Mouse (Mus musculus) central nervous system, embryonic 11.5 days (tissue): ENCODE measurements around the gene Lamtor2. TPM values are rescaled to one million over a fixed set of nuclear protein-coding genes. Genes with fewer than 3 reads are reported as not detected.

Experiments
- polyA plus RNA-seq: library from polyadenylated mRNA; depleted of rRNA; stranded (reverse); fragments of >200 nt; gene quantifications from 2 replicates; pipeline ENCODE4 v1.2.3, GENCODE M21; 2012; rRNA removed

Lamtor2 gene
- 95.0 and 115 TPM in 2 replicates for polyA plus RNA-seq

DNA sequence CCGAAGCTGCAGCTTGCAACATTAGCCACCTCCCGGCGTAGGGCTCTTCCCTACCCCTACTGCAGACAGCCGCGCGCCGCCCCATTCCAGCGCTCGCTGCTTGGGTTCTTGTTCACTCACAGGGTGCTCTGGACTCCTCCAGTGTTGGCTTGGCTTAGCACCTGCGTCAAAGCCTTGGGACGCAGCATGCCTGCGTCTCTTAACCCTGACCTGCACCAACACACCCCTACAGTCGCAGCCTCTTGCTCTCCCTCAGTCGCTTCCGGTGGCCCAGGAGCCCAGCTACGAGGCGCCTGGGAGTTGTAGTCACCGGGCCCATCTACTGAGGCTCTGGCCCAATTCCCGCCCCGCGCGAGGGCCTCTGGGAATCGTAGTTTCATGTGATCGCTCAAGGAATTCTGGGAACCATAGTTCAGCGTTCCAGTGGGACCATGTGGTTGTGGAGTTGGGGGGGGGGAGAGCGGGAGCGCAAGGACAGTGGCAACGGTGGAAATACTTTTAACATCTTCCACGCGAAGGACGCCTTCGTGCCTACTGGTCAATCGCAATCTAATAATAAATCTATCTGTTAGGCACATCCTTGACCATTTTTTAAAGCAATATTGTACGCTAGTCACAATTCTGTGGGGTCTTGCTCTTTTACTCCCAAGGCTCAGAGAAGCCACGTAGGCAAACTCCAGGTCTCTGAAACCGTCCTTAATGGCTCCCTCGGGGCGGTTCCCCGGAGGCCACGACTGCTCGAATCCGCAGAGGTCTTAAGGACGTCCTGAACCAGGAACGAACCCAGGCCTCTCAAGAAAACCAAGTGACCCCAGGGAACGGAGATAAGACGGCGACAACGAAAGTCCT, at the start of gene Lamtor2:
Gene Lamtor2, minus strand, starts transcription at position 399 of the 849 bp plus-strand sequence.

DNA sequence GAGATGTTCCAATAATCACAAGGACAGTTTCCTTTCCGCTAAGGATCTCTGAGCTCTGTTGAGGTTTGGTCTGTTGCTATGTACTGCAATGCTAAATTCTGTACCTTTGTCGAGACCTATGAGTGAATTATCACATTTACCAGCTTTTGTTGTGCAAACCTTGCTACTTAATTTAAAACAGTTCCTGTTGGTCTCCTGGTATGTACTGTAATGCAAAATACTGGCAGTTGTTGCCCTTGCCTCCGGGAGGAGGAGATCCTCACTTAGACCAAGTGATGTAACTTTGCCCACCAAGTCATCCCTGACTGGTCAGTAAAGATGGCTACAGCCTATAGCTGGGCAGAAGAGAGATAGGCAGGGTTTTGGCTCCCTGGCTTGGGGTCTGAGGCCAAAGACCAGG, 22.7 kb upstream of the Lamtor2 start, which contains the start of gene Ssr2:
Gene Ssr2, plus strand, starts transcription at position 337 of the 400 bp plus-strand sequence.

DNA sequence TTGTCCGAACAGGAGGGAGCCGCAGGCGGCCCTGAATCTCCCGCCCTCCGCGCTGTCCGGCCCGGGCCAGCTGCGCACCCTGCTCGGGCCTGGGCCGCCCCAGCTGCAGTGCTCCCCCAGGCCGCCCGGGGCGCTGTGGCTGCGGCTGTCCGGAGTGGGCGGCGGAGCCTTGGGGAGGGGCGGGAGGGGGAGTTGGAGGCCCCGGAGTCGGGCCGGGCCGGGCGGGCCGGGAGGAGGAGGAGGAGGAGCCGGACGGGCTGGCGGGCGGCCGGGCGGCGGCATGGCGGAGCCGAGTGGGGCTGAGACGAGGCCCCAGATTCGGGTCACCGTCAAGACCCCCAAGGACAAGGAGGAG, 628 bp upstream of the Lamtor2 start, which contains the start of gene Ubqln4:
Gene Ubqln4, plus strand, starts transcription at position 234 of the 355 bp plus-strand sequence.

DNA sequence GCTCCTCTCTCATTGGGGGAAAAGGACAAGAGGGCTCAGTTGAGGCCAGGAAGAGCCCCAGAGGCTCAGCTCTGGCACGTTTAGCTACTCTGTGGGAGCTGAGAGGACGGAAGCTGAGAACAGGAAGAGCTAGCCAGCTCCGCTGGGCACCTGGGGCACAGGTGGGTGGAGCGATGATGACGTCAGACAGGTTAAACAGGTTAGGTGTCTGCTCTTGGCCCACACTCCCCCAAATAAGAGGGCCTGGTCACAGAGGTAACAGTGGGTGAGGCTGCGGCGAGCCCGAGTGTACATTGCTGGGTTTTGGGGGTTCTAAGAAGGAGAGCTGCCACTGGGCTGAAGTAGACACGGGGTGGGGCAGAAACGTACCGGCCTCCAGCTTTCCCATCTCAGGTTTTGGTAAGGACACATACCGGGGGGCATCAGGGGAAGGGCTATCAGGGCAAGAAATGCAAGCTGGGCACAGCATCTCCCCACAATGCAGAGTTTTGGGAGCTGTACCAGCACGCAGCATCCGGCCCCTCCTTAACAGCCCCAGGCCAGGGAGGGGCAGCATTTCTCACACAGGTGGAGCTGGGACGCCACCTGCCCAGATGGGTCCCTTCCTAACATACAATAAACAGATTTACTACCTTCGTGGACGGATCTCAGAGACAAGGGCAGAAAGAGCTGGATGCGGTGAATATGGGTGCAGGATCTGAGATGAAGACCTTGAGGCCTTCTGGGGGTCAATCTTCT, 4.5 kb downstream of the Lamtor2 start, which contains the start of gene Rab25:
Gene Rab25, minus strand, starts transcription at position 121 of the 738 bp plus-strand sequence.

DNA sequence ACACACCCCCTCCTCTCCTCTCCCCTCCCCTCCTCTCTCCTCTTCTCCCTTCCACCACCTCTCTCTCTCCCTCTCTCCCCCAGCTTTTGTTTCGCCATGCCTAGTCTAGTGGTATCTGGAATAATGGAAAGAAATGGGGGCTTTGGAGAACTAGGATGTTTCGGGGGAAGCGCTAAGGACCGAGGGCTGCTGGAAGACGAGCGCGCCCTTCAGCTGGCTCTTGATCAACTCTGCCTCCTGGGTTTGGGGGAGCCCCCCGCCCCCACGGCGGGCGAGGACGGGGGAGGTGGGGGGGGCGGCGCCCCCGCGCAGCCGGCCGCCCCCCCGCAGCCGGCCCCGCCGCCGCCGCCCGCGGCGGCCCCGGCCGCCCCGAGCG, 20.6 kb downstream of the Lamtor2 start, which contains the start of gene Mex3a:
Gene Mex3a, plus strand, starts transcription at position 97 of the 376 bp plus-strand sequence.

DNA sequence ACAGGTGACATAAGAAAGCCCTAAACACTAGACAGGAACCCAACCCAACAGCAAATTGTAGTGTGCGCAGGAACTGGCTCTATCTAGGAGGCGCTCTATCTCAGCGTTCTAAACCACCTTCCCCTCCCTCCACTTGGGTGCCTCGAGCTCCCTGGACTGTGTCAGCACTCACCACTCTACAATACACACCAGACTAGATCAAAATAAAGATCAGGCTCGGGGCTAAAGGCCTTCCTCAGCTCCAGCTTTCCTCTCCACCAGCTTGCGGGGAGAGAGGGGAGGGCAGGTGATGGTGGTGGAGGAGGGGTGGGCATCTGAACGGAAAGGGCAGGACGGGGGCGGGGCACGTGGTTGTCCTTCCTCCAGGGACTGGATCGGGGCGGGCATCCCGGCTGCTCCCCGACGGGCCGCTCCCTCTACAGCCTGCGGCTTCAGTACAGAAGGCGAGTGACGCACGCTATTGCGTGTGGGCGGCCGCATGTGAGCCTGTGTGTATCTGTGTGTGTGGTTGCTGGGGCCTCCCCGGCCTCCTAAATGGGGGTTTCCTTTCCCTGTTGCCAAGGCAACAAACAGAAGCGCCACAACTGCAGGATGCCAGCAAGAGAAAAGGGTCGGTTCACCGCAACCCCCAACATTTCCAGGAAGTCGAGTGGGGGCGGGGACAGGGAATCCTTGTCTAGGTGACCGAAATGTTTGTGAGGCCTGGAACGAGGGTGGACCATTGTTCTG, 43.0 kb downstream of the Lamtor2 start, which contains the start of gene Lmna:
Gene Lmna, minus strand, starts transcription at position 265 of the 729 bp plus-strand sequence.

Other genes with a start within 250 kb of the Lamtor2 start
- gene Glmp, start 228.1 kb downstream of the Lamtor2 start, polyA plus RNA-seq: 55.2 and 76.1 TPM in 2 replicates
- gene Tmem79, start 216.9 kb downstream of the Lamtor2 start, polyA plus RNA-seq: 2.0 TPM in 2 replicates
- gene Smg5, start 216.8 kb downstream of the Lamtor2 start, polyA plus RNA-seq: 111 and 112 TPM in 2 replicates
- 1.4 and 1.9 TPM in 2 replicates for gene Paqr6, start 188.5 kb downstream of the Lamtor2 start, polyA plus RNA-seq
- 0.06 and 0.25 TPM in 2 replicates for gene Bglap3, start 180.3 kb downstream of the Lamtor2 start, polyA plus RNA-seq
- gene Bglap2, start 174.4 kb downstream of the Lamtor2 start, polyA plus RNA-seq: not detected in 2 replicates
- gene Bglap, start 168.6 kb downstream of the Lamtor2 start, polyA plus RNA-seq: 0.20 and 1.0 TPM in 2 replicates
- gene Pmf1, start 142.7 kb downstream of the Lamtor2 start, polyA plus RNA-seq: 105 and 106 TPM in 2 replicates
- gene Slc25a44, start 127.9 kb downstream of the Lamtor2 start, polyA plus RNA-seq: 16.7 and 19.8 TPM in 2 replicates
- 10.6 and 14.6 TPM in 2 replicates for gene Sema4a, start 91.9 kb downstream of the Lamtor2 start, polyA plus RNA-seq
- 22.5 and 24.7 TPM in 2 replicates for gene Lmna, start 43.1 kb downstream of the Lamtor2 start, polyA plus RNA-seq
- gene Mex3a, start 20.7 kb downstream of the Lamtor2 start, polyA plus RNA-seq: 70.1 and 73.6 TPM in 2 replicates
- gene Rab25, start 4.8 kb downstream of the Lamtor2 start, polyA plus RNA-seq: 1.7 and 2.1 TPM in 2 replicates
- 88.6 and 105 TPM in 2 replicates for gene Ubqln4, start 684 bp upstream of the Lamtor2 start, polyA plus RNA-seq
- gene Ssr2, start 22.8 kb upstream of the Lamtor2 start, polyA plus RNA-seq: 170 and 215 TPM in 2 replicates
- 89.1 and 124 TPM in 2 replicates for gene Arhgef2, start 52.9 kb upstream of the Lamtor2 start, polyA plus RNA-seq
- not detected in 2 replicates for gene Rxfp4, start 100.1 kb upstream of the Lamtor2 start, polyA plus RNA-seq
- gene Khdc4, start 132.7 kb upstream of the Lamtor2 start, polyA plus RNA-seq: 130 and 150 TPM in 2 replicates
- gene Rit1, start 163.8 kb upstream of the Lamtor2 start, polyA plus RNA-seq: 31.5 and 41.5 TPM in 2 replicates
- 86.4 and 129 TPM in 2 replicates for gene Syt11, start 222.1 kb upstream of the Lamtor2 start, polyA plus RNA-seq